Mouse (Mus musculus) neural tube, embryonic 11.5 days (tissue): ENCODE results near the gene Ctnna3. TPM values are rescaled to one million over a fixed set of nuclear protein-coding genes. Genes with fewer than 3 reads are reported as not detected.
"Not testable (repeated sequence)": the region's sequence is repeated elsewhere in the genome, so short reads cannot be mapped to it uniquely, and the experiment has no call there.

Source experiments
- ATAC-seq: fragments of 200-750 bp; cut with Nextera tagmentation; 2 replicates; pipeline ENCODE4 v1.8.0; 2017; ENCODE audit warnings: moderate number of reproducible peaks, mild to moderate bottlenecking, moderate TSS enrichment, moderate library complexity; ENCODE audit not compliant: insufficient read depth, low FRiP score, low TSS enrichment
- DNase-seq: peaks from one replicate; pipeline ENCODE4 v3.0.0-alpha.2; 2015; ENCODE audit warnings: low spot score
- H3K27ac ChIP-seq: fragments of 300-500 bp; sonication (generic); 2 replicates; pipeline ENCODE4 v1.5.1; 2014; ENCODE audit warnings: low read depth, mild to moderate bottlenecking, low read length
- H3K27me3 ChIP-seq: fragments of 300-500 bp; sonication (generic); 2 replicates; pipeline ENCODE4 v1.6.1; 2014; ENCODE audit warnings: mild to moderate bottlenecking, low read length, mixed read lengths; ENCODE audit not compliant: control insufficient read depth, insufficient read depth
- H3K36me3 ChIP-seq: fragments of 300-500 bp; sonication (generic); 2 replicates; pipeline ENCODE4 v1.6.1; 2014; ENCODE audit warnings: mild to moderate bottlenecking, low read length, moderate library complexity, mixed read lengths; ENCODE audit not compliant: control insufficient read depth, insufficient read depth
- H3K4me1 ChIP-seq: fragments of 300-500 bp; sonication (generic); 2 replicates; pipeline ENCODE4 v1.6.1; 2014; ENCODE audit warnings: low read length, mixed read lengths; ENCODE audit not compliant: control insufficient read depth, insufficient read depth
- H3K4me2 ChIP-seq: fragments of 300-500 bp; sonication (generic); 2 replicates; pipeline ENCODE4 v1.6.1; 2014; ENCODE audit warnings: low read depth, mild to moderate bottlenecking, moderate library complexity
- H3K4me3 ChIP-seq: fragments of 300-500 bp; sonication (generic); 2 replicates; pipeline ENCODE4 v1.5.1; 2014; ENCODE audit warnings: low read depth, low read length
- H3K9ac ChIP-seq: fragments of 300-500 bp; sonication (generic); 2 replicates; pipeline ENCODE4 v1.6.1; 2014; ENCODE audit warnings: mild to moderate bottlenecking, low read length
- H3K9me3 ChIP-seq: fragments of 300-500 bp; sonication (generic); 2 replicates; pipeline ENCODE4 v1.6.1; 2016; ENCODE audit warnings: low read length; ENCODE audit not compliant: control insufficient read depth
- WGBS: fragments of 180-500 bp; shearing (Covaris S2); extraction: QIAGEN DNeasy Blood & Tissue Kit; methylation state at CpG from one replicate; pipeline ENCODE4 v1.1.7; 2014; 5-methylcytosine and 5-hydroxymethylcytosine counted together
- polyA plus RNA-seq: library from polyadenylated mRNA; unstranded; fragments of >200 nt; fragmentation: Nextera tagmentation; extraction: Ambion mirVana; gene quantifications from 2 replicates; pipeline ENCODE4 v1.2.1, GENCODE M21; 2014

The Ctnna3 gene
- polyA plus RNA-seq, 1 experiment from 2014 or later: 0.33 TPM

- H3K36me3 ChIP-seq: no peaks in the 10 kb centered on the region
- no peaks in the 10 kb centered on the region for H3K4me1 ChIP-seq
- no peak for DNase-seq
- WGBS: 88% methylated on average over 7 of the region's 7 CpGs
- no peak overlapping the region for H3K9ac ChIP-seq
- no peak overlapping the region for H3K4me3 ChIP-seq
- no peak overlapping the region for H3K27ac ChIP-seq
- no peak overlapping the region for H3K4me2 ChIP-seq
- H3K9me3 ChIP-seq: no peaks in the 10 kb centered on the region
- no peaks in the 10 kb centered on the region for H3K27me3 ChIP-seq
- ATAC-seq: no peak
Observed at GRCm38 (mm10) chr10:64940975-64941374, 1511.1 kb downstream of the Ctnna3 start.

DNA sequence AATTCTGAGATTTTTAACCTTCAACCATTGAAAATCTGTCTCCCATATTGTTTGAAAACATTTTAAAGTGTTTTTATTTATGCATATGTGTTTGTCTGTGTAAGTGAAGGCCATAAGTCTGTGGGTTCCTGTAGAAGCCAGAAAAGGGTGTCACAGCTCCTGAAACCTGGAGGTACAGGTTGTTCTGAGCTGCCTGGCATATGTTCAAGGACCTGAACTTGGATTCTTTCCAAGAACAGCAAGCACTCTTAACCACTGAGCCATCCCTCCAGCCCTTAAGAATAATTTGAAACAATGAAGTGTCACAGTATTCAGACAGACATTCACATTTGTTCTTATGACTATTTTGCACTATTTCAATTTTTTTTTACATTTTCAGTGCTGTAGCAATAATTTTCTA is 1528.5 kb downstream of the Ctnna3 start:
- Histone ChIP-seq H3K27me3 (no peaks in the 10 kb centered on the region), H3K9ac (no peak overlapping the region), H3K4me3 (no peak overlapping the region), H3K4me1 (no peaks in the 10 kb centered on the region), H3K27ac (no peak overlapping the region), H3K36me3 (no peaks in the 10 kb centered on the region), H3K9me3 (no peaks in the 10 kb centered on the region), H3K4me2 (no peak overlapping the region)
- no peak for DNase-seq
- ATAC-seq: no peak

- no peaks in the 10 kb centered on the region for H3K9me3 ChIP-seq
- H3K4me2 ChIP-seq: no peak overlapping the region
- ATAC-seq: no peak
- 74% methylated on average over 3 of the region's 3 CpGs for WGBS
- H3K4me3 ChIP-seq: no peak overlapping the region
- no peaks in the 10 kb centered on the region for H3K36me3 ChIP-seq
- no peaks in the 10 kb centered on the region for H3K27me3 ChIP-seq
- no peak for DNase-seq
- no peak overlapping the region for H3K27ac ChIP-seq
- H3K4me1 ChIP-seq: no peaks in the 10 kb centered on the region
- no peak overlapping the region for H3K9ac ChIP-seq
Observed at GRCm38 (mm10) chr10:64992871-64993270, 1563.0 kb downstream of the Ctnna3 start.

- Histone ChIP-seq H3K27ac (no peak overlapping the region), H3K9me3 (no peaks in the 10 kb centered on the region), H3K4me3 (no peak overlapping the region), H3K9ac (no peak overlapping the region), H3K36me3 (no peaks in the 10 kb centered on the region), H3K4me2 (no peak overlapping the region), H3K4me1 (no peaks in the 10 kb centered on the region), H3K27me3 (no peaks in the 10 kb centered on the region)
- ATAC-seq (no peak), DNase-seq (no peak)
Observed at GRCm38 (mm10) chr10:65013525-65013924, 1583.6 kb downstream of the Ctnna3 start.

DNA sequence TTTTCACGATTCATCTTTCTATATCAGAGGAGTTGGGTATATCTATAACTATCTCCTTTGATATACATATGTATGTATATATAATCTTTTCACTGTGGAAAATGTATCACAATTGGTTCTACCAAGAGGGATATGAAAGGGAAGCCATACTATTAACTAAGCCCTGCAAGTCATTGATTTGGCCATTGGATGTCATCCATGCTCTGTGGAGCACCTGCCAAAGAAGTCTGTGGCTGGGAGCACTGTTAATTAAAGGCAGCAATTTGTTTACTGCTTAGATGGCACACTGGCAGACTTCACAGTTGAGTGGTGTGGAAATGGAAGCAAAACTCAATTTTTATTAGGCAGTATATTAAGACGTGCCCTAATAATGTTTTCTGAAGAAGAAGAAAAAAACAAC is 1592.8 kb downstream of the Ctnna3 start:
- Histone ChIP-seq H3K4me3 (no peak overlapping the region), H3K27ac (no peak overlapping the region), H3K27me3 (no peaks in the 10 kb centered on the region), H3K4me1 (no peaks in the 10 kb centered on the region), H3K9me3 (no peaks in the 10 kb centered on the region), H3K36me3 (no peaks in the 10 kb centered on the region), H3K4me2 (no peak overlapping the region), H3K9ac (no peak overlapping the region)
- ATAC-seq (no peak), DNase-seq (no peak)
- WGBS: 86% methylated on average over 2 of the region's 2 CpGs

- not testable (repeated sequence) for H3K36me3 ChIP-seq, H3K4me3 ChIP-seq, H3K4me2 ChIP-seq, H3K27me3 ChIP-seq, H3K9me3 ChIP-seq, H3K9ac ChIP-seq, ATAC-seq, H3K4me1 ChIP-seq, H3K27ac ChIP-seq, DNase-seq
- 82% methylated on average over 1 of the region's 1 CpGs for WGBS
Observed at GRCm38 (mm10) chr10:65033516-65033915, 1603.6 kb downstream of the Ctnna3 start.

Other genes with a start within 250 kb of the Ctnna3 start
- 0.28 and 0.90 TPM in 2 replicates for gene Mypn, start 226.1 kb upstream of the Ctnna3 start, polyA plus RNA-seq
- gene Herc4, start 186.3 kb upstream of the Ctnna3 start, polyA plus RNA-seq: 43.9 and 46.0 TPM in 2 replicates
- gene Sirt1, start 48.4 kb upstream of the Ctnna3 start, polyA plus RNA-seq: 10.9 and 13.3 TPM in 2 replicates
- 16.0 and 16.8 TPM in 2 replicates for gene Dnajc12, start 47.7 kb upstream of the Ctnna3 start, polyA plus RNA-seq
- gene Gm7075, start 8.3 kb upstream of the Ctnna3 start, polyA plus RNA-seq: not detected in 2 replicates